Mouse (Mus musculus) Patski (cell line): ENCODE results near the gene Dctn1. TPM values are rescaled to one million over a fixed set of nuclear protein-coding genes. Genes with fewer than 3 reads are reported as not detected.
A peak's percentile ranks its signal among the peaks of the same experiment; 100 is the strongest.

ENCODE experiments used
- ATAC-seq: fragments of 100-300 bp; one replicate; pipeline ENCODE4 v1.8.0; 2021
- CTCF ChIA-PET: fragments of 350-600 bp; sonication (Branson Sonifier 250); formaldehyde crosslinking; loops from one replicate; lab custom pipeline; 2022; ENCODE audit warnings: inconsistent platforms; lab: Charles Lee
- POLR2A ChIA-PET: fragments of 350-600 bp; sonication (Branson Sonifier 250); formaldehyde crosslinking; loops from one replicate; lab custom pipeline; 2022; ENCODE audit warnings: antibody characterized with exemption, inconsistent platforms; lab: Charles Lee
- DNase-seq: peaks from one replicate; pipeline ENCODE4 v3.0.0-alpha.2; 2011; ENCODE audit warnings: low read depth, low spot score
- H3K27me3 ChIP-seq: fragments of 371-371 bp; one replicate; pipeline ENCODE4 v1.5.1; 2021
- CTCF ChIP-seq: fragments of 100-300 bp; IDR thresholded peaks from one replicate; pipeline ENCODE4 v1.5.1; 2021
- in situ Hi-C: fragments of 300-500 bp; cut with MboI; formaldehyde crosslinking; loops from 3 replicates; pipeline ENCODE4 v1.11.1; 2018; ENCODE audit warnings: low pct_unique_long_range_greater_than_20kb, mixed read lengths
- polyA plus RNA-seq: library from polyadenylated mRNA; unstranded; gene quantifications from one replicate; pipeline ENCODE4 v1.2.3, GENCODE M21; 2021

The Dctn1 gene
- polyA plus RNA-seq, 1 experiment from 2014 or later = 121 TPM

DNA sequence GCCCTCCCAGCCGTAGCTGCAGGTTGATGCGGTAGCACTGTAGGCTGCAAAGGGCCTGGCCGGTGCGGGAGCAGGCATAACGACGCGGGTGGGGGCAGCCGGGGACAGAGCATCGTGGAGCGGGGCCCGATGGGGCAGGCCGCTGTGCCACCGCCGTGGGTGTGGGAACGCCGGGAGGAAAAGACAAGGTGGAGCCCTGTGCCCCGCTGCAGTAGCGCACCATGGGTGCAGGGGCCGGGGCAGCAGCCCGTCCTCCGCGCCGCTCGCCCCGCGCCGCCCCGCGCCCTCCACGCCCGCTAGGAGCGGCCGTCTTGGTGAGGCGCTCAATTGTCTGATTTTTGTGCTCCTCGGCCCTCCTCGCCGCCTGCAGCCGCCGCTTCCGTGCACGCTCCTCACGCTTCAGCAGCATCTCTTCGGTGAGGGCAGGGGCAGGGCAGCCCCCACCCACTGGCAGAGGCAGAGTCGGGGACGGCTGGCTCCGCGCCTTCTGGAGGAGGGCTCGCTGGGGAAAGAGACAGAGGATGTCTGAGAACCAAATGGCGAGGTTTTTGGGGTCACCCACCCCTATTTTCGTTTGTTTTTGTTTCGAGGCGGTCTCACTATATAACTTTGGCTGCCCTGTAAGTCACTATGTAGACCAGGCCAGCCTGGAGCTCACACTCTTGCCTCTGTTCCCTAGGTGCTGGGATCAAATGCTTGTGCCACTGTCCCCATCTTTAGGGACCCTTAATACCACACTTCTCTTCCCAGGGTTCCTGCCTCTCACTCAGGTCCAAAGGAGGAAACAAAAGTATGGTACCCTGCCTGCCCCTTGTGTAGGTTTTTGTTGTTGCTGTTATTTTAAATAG is 43.6 kb upstream of the Dctn1 start:
- POLR2A ChIA-PET = interaction anchor here (0.9 to 2.4 kb wide), 5 partner anchors 12 to 44 kb away, joined by 3 to 11 read pairs (median 7); partner anchors contain the start of genes 1700003E16Rik and Wdr54
- in situ Hi-C loops = no loop called here

DNA sequence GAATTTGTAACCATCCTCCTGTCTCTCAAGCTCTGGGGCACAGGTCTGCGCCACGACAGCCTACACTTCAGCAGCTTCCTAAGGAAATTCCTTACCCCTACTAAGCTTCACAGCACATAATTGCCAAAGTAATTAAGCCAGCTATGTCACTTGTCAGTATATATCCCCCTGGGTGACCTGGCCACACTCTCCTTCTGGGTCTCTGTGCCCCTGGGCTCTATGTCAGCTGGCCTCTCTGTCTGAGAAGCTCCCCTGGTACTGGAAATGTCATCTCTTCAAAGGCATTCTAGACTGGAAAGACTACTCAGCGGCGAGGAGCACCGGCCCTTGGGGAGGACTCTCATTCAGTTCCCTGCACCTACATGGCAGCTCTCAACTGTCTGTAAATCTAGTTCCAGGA is 42.8 kb upstream of the Dctn1 start:
- DNase-seq = no peak
- H3K27me3 ChIP-seq = no peaks in the 10 kb centered on the region
- ATAC-seq = no peak
- in situ Hi-C loops = no loop called here
- ChIA-PET CTCF (interaction anchor here (1.3 to 3.0 kb wide), 2 partner anchors 14 to 126 kb away, joined by 3 to 10 read pairs; no protein-coding TSS in a partner anchor), POLR2A (interaction anchor here (0.7 to 1.4 kb wide), 2 partner anchors 14 to 26 kb away, joined by 7 read pairs; no protein-coding TSS in a partner anchor)
- TF ChIP-seq CTCF = no peak

More for the DNA sequence above, 43.6 kb upstream of the Dctn1 start:
- TF ChIP-seq CTCF = no peak
- no peak for DNase-seq
- no peaks in the 10 kb centered on the region for H3K27me3 ChIP-seq
- CTCF ChIA-PET = interaction anchor here (1.2 to 3.0 kb wide), 6 partner anchors 15 to 125 kb away, joined by 3 to 10 read pairs (median 3); no protein-coding TSS in a partner anchor
- ATAC-seq = peak; percentile 3

DNA sequence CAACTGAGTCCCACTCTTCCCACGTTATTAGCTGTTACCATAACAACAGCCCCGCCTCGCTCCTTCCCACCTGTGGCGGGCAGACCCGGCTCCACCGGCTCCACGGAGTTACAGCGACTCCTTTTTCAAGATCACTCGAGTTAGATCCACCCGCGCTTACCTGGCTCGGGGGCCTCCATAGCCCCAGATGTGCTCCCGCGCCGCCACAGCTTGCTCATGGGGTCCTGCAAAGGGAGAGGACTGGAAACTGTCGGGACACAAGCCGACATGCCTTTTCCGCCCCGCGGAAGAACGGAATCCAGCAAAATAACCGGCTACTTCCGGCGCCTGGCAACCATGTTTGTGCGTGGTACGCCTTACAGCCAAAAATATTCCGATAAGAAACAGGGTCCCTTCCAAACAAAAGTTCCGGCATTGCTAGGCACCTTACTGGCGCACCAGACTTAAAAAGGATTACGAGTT is 40.8 kb upstream of the Dctn1 start:
- peak; percentile 84 for DNase-seq
- ATAC-seq = no peak
- CTCF ChIA-PET = interaction anchor here (3.0 kb wide), 1 partner anchor 128 kb away, joined by 10 read pairs; no protein-coding TSS in a partner anchor
- H3K27me3 ChIP-seq = no peaks in the 10 kb centered on the region
- POLR2A ChIA-PET = interaction anchor here (0.6 to 1.1 kb wide), 5 partner anchors 8 to 501 kb away, joined by 3 to 6 read pairs (median 3); no protein-coding TSS in a partner anchor
- in situ Hi-C loops = no loop called here
- TF ChIP-seq CTCF = no peak

DNA sequence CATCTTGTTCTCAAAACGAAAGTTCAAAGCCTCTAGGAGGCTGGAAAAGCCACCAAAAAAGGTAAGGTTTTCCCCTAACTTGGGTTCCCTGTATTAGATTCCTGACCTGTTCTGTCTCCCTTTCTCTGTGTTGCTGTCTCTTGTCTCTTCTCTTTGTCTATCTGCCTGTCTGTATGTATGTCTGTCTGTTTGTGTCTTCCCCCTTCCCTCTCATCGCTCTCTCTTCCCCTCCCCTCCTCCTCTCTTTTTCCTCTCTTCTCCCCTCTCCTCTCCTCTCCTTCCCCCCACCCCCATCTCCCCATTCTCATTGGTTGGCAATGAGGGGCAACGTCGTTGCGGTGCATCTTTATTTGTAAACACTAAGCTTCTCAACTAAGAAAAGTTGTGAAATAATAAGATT is 40.4 kb upstream of the Dctn1 start, which contains the start of gene Ino80b:
TSS of gene Ino80b (minus strand) at position 101 of the 400 bp plus-strand sequence.
- no peaks in the 10 kb centered on the region for H3K27me3 ChIP-seq
- CTCF ChIA-PET = no interaction called here
- in situ Hi-C loops = no loop called here
- POLR2A ChIA-PET = interaction anchor here (0.6 to 0.9 kb wide), 2 partner anchors 28 to 153 kb away, joined by 3 to 4 read pairs; no protein-coding TSS in a partner anchor
- TF ChIP-seq CTCF = no peak
- DNase-seq (no peak), ATAC-seq (no peak)

DNA sequence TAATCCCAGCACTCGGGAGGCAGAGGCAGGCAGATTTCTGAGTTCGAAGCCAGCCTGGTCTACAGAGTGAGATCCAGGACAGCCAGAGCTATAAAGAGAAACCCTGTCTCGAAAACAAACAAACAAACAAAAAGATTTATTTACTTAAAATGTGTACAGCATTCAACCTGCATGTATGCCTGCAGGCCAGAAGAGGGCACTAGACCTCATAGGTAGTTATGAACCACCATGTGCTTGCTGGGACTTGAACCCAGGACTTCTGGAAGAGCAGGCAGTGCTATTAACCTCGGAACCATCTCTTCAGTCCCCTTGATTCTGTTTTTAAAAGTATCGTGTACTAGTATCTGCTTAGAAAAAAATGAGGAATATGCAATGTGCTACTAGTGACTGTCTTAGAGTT is 38.3 kb upstream of the Dctn1 start:
- POLR2A ChIA-PET = no interaction called here

DNA sequence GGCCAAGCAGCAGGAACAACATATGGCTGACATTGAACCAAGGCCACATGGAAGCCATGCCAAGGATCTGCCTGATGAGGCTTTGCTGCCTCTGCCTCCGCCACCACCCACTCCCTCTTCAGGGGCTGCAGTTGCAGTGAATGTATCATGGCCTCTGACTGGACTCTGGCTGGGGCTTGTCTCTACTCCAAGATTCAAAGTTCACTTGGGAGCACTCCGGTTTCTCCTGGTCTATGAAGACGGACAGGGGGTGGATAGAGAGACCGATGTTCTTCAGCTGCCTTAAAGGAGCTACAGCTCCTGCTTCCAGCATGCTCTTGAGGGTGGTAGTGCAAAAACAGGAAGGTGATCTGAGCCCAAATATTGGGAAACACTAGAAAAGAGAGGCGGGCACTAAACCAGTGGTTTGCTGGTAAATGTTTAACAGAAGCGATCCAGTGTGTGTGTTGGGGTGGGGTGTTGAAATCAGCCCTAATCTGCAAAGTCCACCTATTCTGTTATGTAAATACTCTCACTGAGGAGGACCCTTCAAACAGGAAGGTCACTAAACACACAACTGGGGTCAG is 34.2 kb upstream of the Dctn1 start:
- ChIA-PET POLR2A (no interaction called here), CTCF (no interaction called here)
- no peaks in the 10 kb centered on the region for H3K27me3 ChIP-seq
- in situ Hi-C loops = no loop called here
- no peak for TF ChIP-seq CTCF
- DNase-seq (no peak), ATAC-seq (no peak)

More for the DNA sequence above, 38.3 kb upstream of the Dctn1 start:
- CTCF ChIA-PET = no interaction called here
- no peak for TF ChIP-seq CTCF
- in situ Hi-C loops = no loop called here
- DNase-seq (no peak), ATAC-seq (no peak)
- H3K27me3 ChIP-seq = no peaks in the 10 kb centered on the region

DNA sequence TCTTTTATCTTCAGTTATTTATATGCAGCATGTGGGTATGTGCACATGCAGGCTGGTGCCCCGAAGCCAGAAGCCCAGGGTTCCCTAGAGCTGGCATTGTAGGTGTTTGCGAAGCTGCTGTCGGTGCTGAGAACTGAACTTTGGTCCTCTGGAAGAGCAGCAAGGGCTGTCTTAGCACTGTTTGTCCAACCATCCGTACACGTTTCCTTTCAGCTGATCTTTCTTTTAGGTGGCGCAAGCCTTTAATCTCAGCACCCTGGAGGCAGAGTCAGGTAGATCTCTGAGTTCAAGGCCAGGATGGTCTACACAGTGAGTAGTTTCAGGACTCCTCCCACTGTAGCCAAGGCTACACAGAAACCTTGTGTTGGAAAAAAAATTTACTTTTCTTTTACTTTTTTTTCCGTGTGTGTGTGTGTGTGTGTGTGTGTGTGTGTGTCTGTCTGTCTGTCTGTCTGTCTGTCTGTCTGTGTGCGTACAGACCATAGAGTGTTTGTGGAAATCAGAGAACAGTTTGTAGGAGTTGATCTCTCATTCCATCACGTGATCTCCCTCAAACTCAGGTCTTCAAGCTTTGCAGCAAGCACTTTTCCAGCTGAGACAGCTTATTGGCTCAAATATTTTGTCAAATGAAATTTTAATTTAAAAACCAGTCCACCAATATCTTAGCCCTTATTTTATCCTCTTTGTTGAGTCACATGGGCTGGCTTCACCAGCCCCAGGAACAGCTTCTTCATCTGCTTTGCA is 33.4 kb upstream of the Dctn1 start:
- ChIA-PET POLR2A (interaction anchor here (0.7 to 1.1 kb wide), 3 partner anchors 8 to 14 kb away, joined by 6 to 15 read pairs (median 7); no protein-coding TSS in a partner anchor), CTCF (no interaction called here)
- in situ Hi-C loops = no loop called here
- no peak for ATAC-seq
- TF ChIP-seq CTCF = no peak
- H3K27me3 ChIP-seq = no peaks in the 10 kb centered on the region
- no peak for DNase-seq

DNA sequence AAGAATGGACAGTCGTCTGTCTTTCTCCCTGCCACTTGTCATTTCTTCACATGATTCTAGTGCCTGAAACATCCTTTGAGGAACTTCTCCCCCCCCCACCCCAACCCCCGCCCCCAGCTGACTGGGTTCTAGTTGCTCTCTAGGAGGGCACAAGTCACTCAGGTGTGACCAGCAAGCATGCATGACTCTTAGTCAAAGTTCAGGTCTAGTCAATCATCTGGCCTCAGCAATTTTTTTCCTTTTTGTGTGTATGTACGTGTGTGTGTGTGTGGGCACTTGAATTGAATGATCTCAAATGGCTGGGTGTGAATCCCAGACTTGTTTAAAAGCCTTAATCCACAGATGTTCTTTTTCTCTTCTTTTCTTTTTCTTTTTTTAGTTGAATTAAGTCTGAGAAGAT is 31.5 kb upstream of the Dctn1 start:
- CTCF ChIA-PET = interaction anchor here (0.6 to 0.7 kb wide), 2 partner anchors 25 to 30 kb away, joined by 3 read pairs; no protein-coding TSS in a partner anchor
- no peak for ATAC-seq
- H3K27me3 ChIP-seq = no peaks in the 10 kb centered on the region
- no peak for TF ChIP-seq CTCF
- DNase-seq = no peak
- POLR2A ChIA-PET = no interaction called here
- in situ Hi-C loops = no loop called here

DNA sequence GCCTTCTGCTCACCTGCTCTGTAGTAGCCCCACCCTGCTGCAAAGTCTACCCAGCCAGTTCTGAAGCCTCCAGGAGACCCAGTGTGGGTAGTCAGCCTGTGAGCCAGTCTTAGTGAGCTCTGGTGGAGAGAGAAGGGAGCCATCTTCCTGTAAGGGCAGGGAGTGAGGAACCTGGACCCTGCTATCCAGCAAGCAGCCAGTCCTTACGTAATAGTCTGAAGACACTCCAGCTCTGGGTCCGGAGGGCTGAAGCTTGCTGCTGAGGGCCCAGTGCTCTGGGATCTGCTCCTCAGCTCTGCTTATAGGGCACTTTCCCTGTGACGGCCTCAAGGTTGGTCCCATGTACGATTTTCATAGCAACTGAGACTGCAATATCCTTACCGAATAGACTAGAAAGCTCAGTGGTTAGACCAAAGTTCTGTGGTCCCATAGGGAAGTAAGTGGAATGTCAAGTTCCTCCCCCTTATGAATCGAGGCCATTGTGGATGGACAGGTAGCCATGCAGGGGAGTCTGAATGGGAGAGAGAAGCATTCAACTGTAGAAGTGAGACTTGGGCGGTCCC is 30.7 kb upstream of the Dctn1 start, which contains the start of gene Rtkn:
TSS of gene Rtkn (plus strand) at position 513 of the 563 bp plus-strand sequence.
- TF ChIP-seq CTCF = no peak
- CTCF ChIA-PET = no interaction called here
- in situ Hi-C loops = no loop called here
- DNase-seq = no peak
- H3K27me3 ChIP-seq = no peaks in the 10 kb centered on the region
- ATAC-seq = no peak
- POLR2A ChIA-PET = interaction anchor here (0.8 to 1.2 kb wide), 2 partner anchors 14 to 57 kb away, joined by 3 read pairs; partner anchors contain the start of gene Pcgf1
